Mouse (Mus musculus): ENCODE measurements at regions not wholly inside any gene's neighbourhood (a gene's known extent, or its start where the extent isn't known, plus 50 kb on each side); places are given as distances from the start of the nearest gene placed in this dataset. TPM values are rescaled to one million over a fixed set of nuclear protein-coding genes. Genes with fewer than 3 reads are reported as not detected.

GRCm38 (mm10) chr17:45194786-45195281 is 238.7 kb downstream of the Cdc5l start:
- no peak for ATAC-seq (replicated peaks; ENCODE audit: insufficient number of reproducible peaks, insufficient read depth, low FRiP score, low read depth)
- H3K4me2 ChIP-seq, result no peak overlapping the region
- WGBS, result 50% methylated on average over 13 of the region's 13 CpGs

GRCm38 (mm10) chr17:45193456-45194025 is 240.0 kb downstream of the Cdc5l start:
- 42% methylated on average over 11 of the region's 11 CpGs for WGBS

More at GRCm38 (mm10) chr17:45194786-45195281, 238.7 kb downstream of the Cdc5l start:
- no peaks in the 10 kb centered on the region for H3K9me3 ChIP-seq (replicated peaks)
- H3K36me3 ChIP-seq, result no peaks in the 10 kb centered on the region
- no peak overlapping the region for H3K27ac ChIP-seq
- H3K27me3 ChIP-seq, result no peaks in the 10 kb centered on the region
- no peak overlapping the region for H3K4me3 ChIP-seq
- no peak overlapping the region for H3K9ac ChIP-seq
- no peaks in the 10 kb centered on the region for H3K4me1 ChIP-seq (replicated peaks)

GRCm38 (mm10) chr17:45187402-45187801 is 246.1 kb downstream of the Cdc5l start:
- Histone ChIP-seq H3K9ac (no peak overlapping the region), H3K9me3 (replicated peaks) (0 out of 2 replicates have a peak, but pooled peaks cover 6% of the 10 kb centered on the region), H3K27ac (no peak overlapping the region), H3K4me1 (replicated peaks) (no peaks in the 10 kb centered on the region; the same call in 1 of the 2 replicates), H3K27me3 (no peaks in the 10 kb centered on the region), H3K4me3 (no peak overlapping the region), H3K4me2 (no peak overlapping the region), H3K36me3 (no peaks in the 10 kb centered on the region)
- ATAC-seq (replicated peaks; ENCODE audit: insufficient number of reproducible peaks, insufficient read depth, low FRiP score, low read depth), result no peak
- 80% methylated on average over 7 of the region's 7 CpGs for WGBS

More at GRCm38 (mm10) chr17:45193456-45194025, 240.0 kb downstream of the Cdc5l start:
- Histone ChIP-seq H3K4me3 (no peak overlapping the region), H3K4me1 (replicated peaks) (no peaks in the 10 kb centered on the region), H3K9me3 (replicated peaks) (no peaks in the 10 kb centered on the region), H3K36me3 (no peaks in the 10 kb centered on the region), H3K27ac (no peak overlapping the region), H3K4me2 (no peak overlapping the region), H3K27me3 (no peaks in the 10 kb centered on the region), H3K9ac (no peak overlapping the region)
- ATAC-seq (replicated peaks; ENCODE audit: insufficient number of reproducible peaks, insufficient read depth, low FRiP score, low read depth), result no peak

DNA sequence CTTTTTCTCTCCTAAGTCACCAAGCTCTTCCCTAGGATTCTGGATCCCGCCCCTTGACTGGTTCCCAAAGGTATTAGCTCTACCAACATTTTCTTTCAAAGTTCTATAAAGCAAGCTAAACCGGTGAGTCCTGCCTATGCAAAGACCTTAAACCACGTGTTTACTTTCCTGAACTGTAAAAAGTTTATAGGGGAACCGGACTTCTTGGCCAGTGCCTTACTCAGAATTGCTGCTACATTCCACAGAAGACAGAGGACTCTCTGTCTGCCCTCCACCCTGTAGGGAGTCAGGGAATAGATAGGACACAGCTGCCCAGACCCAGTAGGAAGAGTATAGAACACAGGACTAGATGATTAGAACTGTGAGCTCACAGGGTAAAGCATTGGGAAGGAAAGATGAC is 257.2 kb downstream of the Cdc5l start:
- Histone ChIP-seq H3K4me1 (replicated peaks) (no peaks in the 10 kb centered on the region), H3K27ac (no peak overlapping the region), H3K9me3 (replicated peaks) (0 out of 2 replicates have a peak, but pooled peaks cover 3% of the 10 kb centered on the region), H3K4me3 (no peak overlapping the region), H3K9ac (no peak overlapping the region), H3K4me2 (no peak overlapping the region), H3K27me3 (no peaks in the 10 kb centered on the region), H3K36me3 (no peaks in the 10 kb centered on the region)
- no peak for ATAC-seq (replicated peaks; ENCODE audit: insufficient number of reproducible peaks, insufficient read depth, low FRiP score, low read depth)
- 68% methylated on average over 4 of the region's 4 CpGs for WGBS

- Histone ChIP-seq H3K9me3 (replicated peaks) (no peaks in the 10 kb centered on the region), H3K27ac (no peak overlapping the region), H3K9ac (no peak overlapping the region), H3K4me3 (no peak overlapping the region), H3K4me1 (replicated peaks) (peaks cover 3% of the 10 kb centered on the region), H3K27me3 (no peaks in the 10 kb centered on the region), H3K36me3 (no peaks in the 10 kb centered on the region), H3K4me2 (no peak overlapping the region)
- ATAC-seq (replicated peaks; ENCODE audit: insufficient number of reproducible peaks, insufficient read depth, low FRiP score, low read depth), result no peak
- 49% methylated on average over 10 of the region's 10 CpGs for WGBS
Observed at GRCm38 (mm10) chr17:45169257-45169994, 264.1 kb downstream of the Cdc5l start.

Small RNA genes in the stretch of these regions (microRNA-seq; reads per million reads assigned to microRNA genes)
- gene Gm24979, result not detected
